Mouse (Mus musculus) naive thymus-derived CD4-positive, alpha-beta T cell, adult 5 months (primary cell): ENCODE results near the gene Rgs18. TPM values are rescaled to one million over a fixed set of nuclear protein-coding genes. Genes with fewer than 3 reads are reported as not detected.

ENCODE experiments used
- polyA plus RNA-seq: library from polyadenylated mRNA; unstranded; fragments of 100-300 nt; shearing (Covaris generic); gene quantifications from one replicate; pipeline ENCODE4 v1.2.1, GENCODE M21; 2017

Gene Rgs18
- polyA plus RNA-seq, result not detected

GRCm38 (mm10) chr1:144775331-144775730 is at the start of gene Rgs18:
TSS of gene Rgs18 (minus strand) at chr1:144775435.

Other genes with a start within 250 kb of the Rgs18 start
- not detected for gene Rgs21, start 207.8 kb downstream of the Rgs18 start, polyA plus RNA-seq